Mouse (Mus musculus) macrophage (primary cell): ENCODE measurements around the gene Cox4i1. TPM values are rescaled to one million over a fixed set of nuclear protein-coding genes. Genes with fewer than 3 reads are reported as not detected.
A peak's percentile ranks its signal among the peaks of the same experiment; 100 is the strongest.

ENCODE experiments used
- H3K27ac ChIP-seq: fragments of 350-480 bp; formaldehyde crosslinking; 2 replicates; pipeline ENCODE4 v1.9.0; 2021
- H3K36me3 ChIP-seq: fragments of 350-480 bp; formaldehyde crosslinking; 2 replicates; pipeline ENCODE4 v1.9.0; 2021; ENCODE audit errors: inconsistent target
- H3K4me3 ChIP-seq: fragments of 350-480 bp; formaldehyde crosslinking; 2 replicates; pipeline ENCODE4 v1.9.0; 2021; ENCODE audit errors: inconsistent target
- H3K79me2 ChIP-seq: fragments of 350-480 bp; formaldehyde crosslinking; 2 replicates; pipeline ENCODE4 v1.9.0; 2021; ENCODE audit errors: inconsistent target
- WGBS: methylation state at CpG from one replicate; pipeline ENCODE4 v1.1.7; 2026; ENCODE audit warnings: inconsistent platforms; ENCODE audit not compliant: missing documents; 5-methylcytosine and 5-hydroxymethylcytosine counted together
- polyA plus RNA-seq: library from polyadenylated mRNA; stranded (reverse); fragments of 250-400 nt; gene quantifications from 3 replicates; pipeline ENCODE4 v1.2.4, GENCODE M21; 2018; ENCODE audit warnings: inconsistent platforms

Cox4i1 gene
- polyA plus RNA-seq, 1 experiment from 2014 or later = 521 TPM

- Histone ChIP-seq H3K4me3 (no peak overlapping the region), H3K36me3 (no peaks in the 10 kb centered on the region), H3K79me2 (no peaks in the 10 kb centered on the region), H3K27ac (peak overlapping the region; percentile 98)
- WGBS = 46% methylated on average over 12 of the region's 13 CpGs
These were observed 28.6 kb downstream of the Cox4i1 start for GRCm38 (mm10) chr8:120696401-120697153.

GRCm38 (mm10) chr8:120697154-120697978, 29.3 kb downstream of the Cox4i1 start:
- Histone ChIP-seq H3K36me3 (no peaks in the 10 kb centered on the region), H3K27ac (peak overlapping the region; percentile 98), H3K4me3 (no peak overlapping the region), H3K79me2 (no peaks in the 10 kb centered on the region)
- 4% methylated on average over 14 of the region's 17 CpGs for WGBS

- Histone ChIP-seq H3K79me2 (no peaks in the 10 kb centered on the region), H3K36me3 (no peaks in the 10 kb centered on the region), H3K27ac (peak overlapping the region; percentile 98), H3K4me3 (no peak overlapping the region)
These were observed 29.9 kb downstream of the Cox4i1 start for GRCm38 (mm10) chr8:120697979-120698272.

DNA sequence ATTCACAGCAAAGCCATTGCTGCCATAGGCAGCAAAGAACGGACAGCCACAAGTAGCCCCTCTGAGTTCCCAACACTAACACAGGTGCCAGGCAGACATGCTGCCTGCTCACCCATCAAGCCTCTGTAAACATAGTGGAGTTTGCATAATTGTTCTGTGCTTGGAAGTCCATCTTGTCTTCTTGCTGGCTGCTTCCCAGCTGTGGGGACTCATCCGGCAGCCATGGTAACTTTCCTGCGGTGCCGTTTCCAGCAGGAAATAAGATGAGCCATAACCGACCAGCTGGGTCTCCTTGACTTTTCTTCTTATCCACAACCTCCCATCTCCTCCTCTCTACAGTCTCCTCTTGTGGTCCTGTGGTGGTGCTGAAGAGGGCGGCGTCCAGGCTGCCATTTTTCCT, 30.4 kb downstream of the Cox4i1 start:
- H3K4me3 ChIP-seq = no peak overlapping the region
- peak overlapping the region; percentile 98 for H3K27ac ChIP-seq
- 93% methylated on average over 7 of the region's 7 CpGs for WGBS
- H3K36me3 ChIP-seq = no peaks in the 10 kb centered on the region
- H3K79me2 ChIP-seq = no peaks in the 10 kb centered on the region

- WGBS = 81% methylated on average over 6 of the region's 6 CpGs
These were observed 31.1 kb downstream of the Cox4i1 start for GRCm38 (mm10) chr8:120699079-120699478.

GRCm38 (mm10) chr8:120699565-120699964, 31.5 kb downstream of the Cox4i1 start:
- Histone ChIP-seq H3K79me2 (no peaks in the 10 kb centered on the region), H3K36me3 (no peaks in the 10 kb centered on the region), H3K27ac (peak overlapping the region; percentile 98), H3K4me3 (no peak overlapping the region)
- WGBS = 45% methylated on average over 2 of the region's 2 CpGs

More at GRCm38 (mm10) chr8:120699079-120699478, 31.1 kb downstream of the Cox4i1 start:
- Histone ChIP-seq H3K4me3 (no peak overlapping the region), H3K36me3 (no peaks in the 10 kb centered on the region), H3K27ac (peak overlapping the region; percentile 98), H3K79me2 (no peaks in the 10 kb centered on the region)

GRCm38 (mm10) chr8:120700053-120700452, 32.0 kb downstream of the Cox4i1 start:
- Histone ChIP-seq H3K79me2 (no peaks in the 10 kb centered on the region), H3K36me3 (no peaks in the 10 kb centered on the region), H3K27ac (peak overlapping the region; percentile 98), H3K4me3 (no peak overlapping the region)
- 61% methylated on average over 4 of the region's 4 CpGs for WGBS

- peak overlapping the region; percentile 39 for H3K27ac ChIP-seq
- H3K4me3 ChIP-seq = no peak overlapping the region
- no peaks in the 10 kb centered on the region for H3K36me3 ChIP-seq
- WGBS = 25% methylated on average over 19 of the region's 19 CpGs
- H3K79me2 ChIP-seq = no peaks in the 10 kb centered on the region
These were observed 33.9 kb downstream of the Cox4i1 start for GRCm38 (mm10) chr8:120701758-120702465.

DNA sequence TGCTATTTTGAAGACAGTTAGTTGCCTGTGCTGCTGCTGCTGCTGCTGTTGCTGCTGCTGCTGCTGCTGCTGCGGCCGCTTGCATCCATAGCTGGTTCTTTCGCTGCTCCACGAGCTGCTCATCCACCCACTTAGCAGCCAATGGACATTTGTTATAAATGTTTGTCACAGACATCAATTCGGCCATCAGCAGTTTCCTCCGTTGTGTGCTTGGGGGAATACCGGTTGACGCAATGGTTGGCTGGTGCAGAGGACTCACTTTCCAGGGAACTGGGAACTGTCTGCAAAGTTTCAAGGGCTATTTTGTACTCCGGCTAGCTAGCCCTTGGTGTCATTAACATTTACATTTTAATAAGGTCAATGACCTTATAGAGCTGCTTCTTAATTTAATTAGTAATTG, 36.2 kb downstream of the Cox4i1 start:
- Histone ChIP-seq H3K79me2 (no peaks in the 10 kb centered on the region), H3K27ac (no peak overlapping the region), H3K36me3 (no peaks in the 10 kb centered on the region), H3K4me3 (no peak overlapping the region)
- 73% methylated on average over 9 of the region's 9 CpGs for WGBS

DNA sequence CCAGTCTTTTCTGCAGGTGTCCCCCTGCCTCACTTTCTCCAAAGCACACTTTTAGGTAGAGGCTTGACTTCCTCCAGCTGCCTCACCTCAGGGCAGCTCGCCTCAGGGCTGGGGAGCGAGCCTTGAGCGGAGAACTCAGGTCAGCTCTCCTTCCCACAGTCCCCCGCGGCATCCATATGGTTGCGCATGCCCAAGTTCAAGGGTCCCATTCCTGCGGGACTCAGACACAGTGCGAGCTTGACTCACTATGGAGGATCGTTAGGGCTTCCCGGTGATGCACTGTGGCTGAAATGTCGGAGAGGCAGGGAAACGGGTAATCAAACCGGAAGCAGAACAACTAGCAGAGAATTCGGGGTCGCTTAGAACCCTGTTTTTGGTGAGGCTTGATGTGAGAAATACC, 37.1 kb downstream of the Cox4i1 start:
- WGBS = 89% methylated on average over 15 of the region's 15 CpGs
- no peaks in the 10 kb centered on the region for H3K36me3 ChIP-seq
- H3K4me3 ChIP-seq = no peak overlapping the region
- no peak overlapping the region for H3K27ac ChIP-seq
- H3K79me2 ChIP-seq = no peaks in the 10 kb centered on the region

DNA sequence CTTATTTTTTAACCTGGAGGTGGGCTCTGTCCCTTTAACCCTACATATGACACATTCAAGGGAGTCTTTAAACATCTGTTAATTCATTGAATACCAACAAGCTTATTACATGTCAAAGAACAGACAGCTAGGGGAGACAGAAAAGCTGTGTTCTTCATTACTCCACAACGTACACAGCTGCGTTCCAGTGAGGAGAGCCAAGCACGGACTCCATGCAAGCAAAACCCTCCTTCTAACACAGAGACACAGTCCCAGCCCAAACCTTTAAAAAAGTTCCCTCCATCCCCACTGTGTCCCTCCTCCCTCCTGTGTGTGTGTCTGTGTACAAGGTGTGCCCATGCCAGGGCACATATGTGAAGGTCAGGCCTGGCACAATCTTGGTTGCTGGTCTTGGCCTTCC, 38.2 kb downstream of the Cox4i1 start:
- H3K79me2 ChIP-seq = no peaks in the 10 kb centered on the region
- H3K4me3 ChIP-seq = no peak overlapping the region
- WGBS = 93% methylated on average over 3 of the region's 3 CpGs
- no peak overlapping the region for H3K27ac ChIP-seq
- H3K36me3 ChIP-seq = no peaks in the 10 kb centered on the region

DNA sequence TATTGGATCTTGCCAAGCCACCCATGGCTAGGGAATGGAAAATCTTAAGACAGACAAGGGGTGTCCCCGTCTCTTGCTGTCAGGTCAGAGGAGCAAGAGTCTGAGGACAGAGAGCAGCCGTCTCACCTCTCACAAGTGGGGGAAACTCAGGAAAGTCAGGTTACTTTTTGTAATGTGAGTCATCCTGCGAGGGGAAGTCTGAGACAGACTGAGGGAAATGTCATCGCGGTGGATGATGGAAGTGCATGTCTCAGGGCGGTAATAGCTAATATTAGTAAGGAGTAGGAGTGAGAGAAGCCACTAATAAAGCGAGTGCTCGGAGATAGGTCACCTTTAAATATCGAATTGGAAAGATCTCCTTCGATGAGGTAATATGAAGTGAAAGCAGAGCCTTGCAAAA, 41.2 kb downstream of the Cox4i1 start:
- 33% methylated on average over 10 of the region's 10 CpGs for WGBS
- Histone ChIP-seq H3K79me2 (no peaks in the 10 kb centered on the region), H3K27ac (no peak overlapping the region), H3K36me3 (no peaks in the 10 kb centered on the region), H3K4me3 (no peak overlapping the region)

- WGBS = 18% methylated on average over 6 of the region's 6 CpGs
- H3K79me2 ChIP-seq = no peaks in the 10 kb centered on the region
- H3K27ac ChIP-seq = peak overlapping the region; percentile 95
These were observed 47.2 kb downstream of the Cox4i1 start for GRCm38 (mm10) chr8:120715200-120715599.

DNA sequence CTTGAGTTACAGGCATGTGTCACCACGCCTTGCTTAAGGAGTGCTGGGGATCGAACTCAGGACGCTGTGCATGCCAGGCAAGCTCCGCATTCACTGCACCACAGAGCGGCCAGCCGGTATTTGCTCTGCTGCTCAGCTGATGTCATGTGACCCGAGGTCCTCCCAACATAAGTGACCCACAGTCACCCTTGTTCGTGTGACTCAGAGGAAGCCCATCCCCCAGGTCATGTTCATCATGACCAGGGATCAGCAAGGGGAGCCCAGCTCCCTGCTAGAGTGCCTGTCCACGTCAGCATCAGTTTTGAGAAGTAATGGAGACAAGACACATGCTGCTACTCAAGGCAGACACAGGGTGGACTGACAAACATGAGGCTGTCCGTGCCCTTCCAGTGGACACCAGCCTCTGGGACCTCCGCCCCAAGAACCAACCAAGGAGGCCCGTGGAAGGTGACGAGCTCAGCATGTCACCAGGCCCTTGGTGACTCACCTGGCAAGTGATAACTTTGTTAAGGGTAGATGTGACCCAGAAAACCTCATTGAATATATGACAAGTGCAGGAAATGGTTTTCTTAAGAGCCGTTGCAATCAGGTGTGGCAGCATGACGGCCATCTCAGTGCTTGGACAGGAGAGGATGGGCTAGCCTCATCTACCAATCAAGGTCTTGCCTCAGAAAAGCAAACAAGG, 48.1 kb downstream of the Cox4i1 start:
- no peak overlapping the region for H3K4me3 ChIP-seq
- 58% methylated on average over 15 of the region's 15 CpGs for WGBS
- H3K27ac ChIP-seq = peak overlapping the region; percentile 95

More at GRCm38 (mm10) chr8:120715200-120715599, 47.2 kb downstream of the Cox4i1 start:
- no peak overlapping the region for H3K4me3 ChIP-seq
- no peaks in the 10 kb centered on the region for H3K36me3 ChIP-seq

More for the DNA sequence above, 48.1 kb downstream of the Cox4i1 start:
- Histone ChIP-seq H3K36me3 (no peaks in the 10 kb centered on the region), H3K79me2 (no peaks in the 10 kb centered on the region)
